Mouse (Mus musculus): Measurements from ENCODE around the gene Serf2.
"Not testable (repeated sequence)": the region's sequence is repeated elsewhere in the genome, so short reads cannot be mapped to it uniquely, and the experiment has no call there.

The Serf2 gene

DNA sequence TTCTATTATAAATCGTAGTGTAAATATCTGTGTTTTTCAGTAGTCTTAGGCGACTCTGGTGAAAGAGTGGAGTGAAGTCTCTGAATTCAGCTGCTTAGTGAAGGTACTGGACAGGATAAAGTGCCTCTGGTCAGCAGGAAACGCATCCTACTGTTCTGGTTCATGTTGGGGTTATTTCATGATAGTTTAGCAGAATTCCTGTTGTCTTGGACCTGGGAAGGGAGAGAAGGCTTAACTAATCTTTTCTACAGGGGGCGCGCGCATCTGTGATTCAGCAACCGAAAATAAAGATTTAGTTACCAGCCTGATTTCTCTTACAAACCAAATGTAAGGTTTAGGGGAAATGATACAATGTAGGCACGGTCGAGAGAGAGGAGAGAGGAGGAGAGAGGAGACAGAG lies 859 bp upstream of the Serf2 start:
- no peak for DNase-seq (ENCODE audit: low spot score)

DNA sequence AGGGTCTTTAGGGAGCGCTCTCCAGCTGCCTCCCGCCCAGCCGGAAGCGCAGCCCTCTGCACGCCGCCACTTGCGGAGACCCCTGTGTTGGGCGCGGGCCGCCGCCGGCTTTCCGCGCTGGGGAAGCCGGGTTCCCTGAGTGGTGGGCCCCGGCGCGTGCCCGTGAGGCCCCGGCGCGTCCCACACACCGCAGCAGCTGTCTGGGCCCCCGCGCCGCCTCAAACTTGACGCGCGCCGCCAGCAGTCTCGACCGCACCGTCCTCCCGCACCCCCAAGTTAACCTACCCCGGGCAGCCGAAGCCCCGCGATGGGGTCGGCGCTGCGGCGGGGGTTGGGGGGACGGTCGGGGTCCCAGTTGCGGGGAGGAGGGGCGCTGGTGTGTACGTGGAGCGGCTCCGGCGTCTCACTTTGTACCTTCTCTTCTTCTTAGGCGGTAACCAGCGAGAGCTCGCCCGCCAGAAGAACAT lies 583 bp downstream of the Serf2 start:
- DNase-seq (ENCODE audit: low spot score) = no peak

DNA sequence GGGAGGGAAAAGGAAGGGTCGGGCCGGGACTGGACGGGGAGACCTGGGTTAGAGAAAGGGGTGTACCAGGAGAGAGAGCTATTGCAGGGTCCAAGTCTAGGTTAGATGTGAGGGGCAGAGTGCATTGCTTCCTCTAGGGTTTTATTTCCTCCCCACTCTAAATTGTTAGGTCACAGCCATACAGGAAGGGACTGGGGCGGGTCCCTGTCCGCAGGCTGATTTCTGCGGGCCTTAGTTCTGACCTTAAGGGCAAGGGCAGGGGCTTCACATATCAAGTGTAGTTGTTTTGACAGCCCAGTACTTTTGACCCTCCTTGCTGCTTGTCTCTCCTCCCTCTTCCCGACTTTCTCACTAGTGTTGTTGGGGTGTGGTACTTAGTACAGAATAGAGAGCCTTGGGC lies 1.1 kb downstream of the Serf2 start:
- no peak for DNase-seq (ENCODE audit: low spot score)

DNA sequence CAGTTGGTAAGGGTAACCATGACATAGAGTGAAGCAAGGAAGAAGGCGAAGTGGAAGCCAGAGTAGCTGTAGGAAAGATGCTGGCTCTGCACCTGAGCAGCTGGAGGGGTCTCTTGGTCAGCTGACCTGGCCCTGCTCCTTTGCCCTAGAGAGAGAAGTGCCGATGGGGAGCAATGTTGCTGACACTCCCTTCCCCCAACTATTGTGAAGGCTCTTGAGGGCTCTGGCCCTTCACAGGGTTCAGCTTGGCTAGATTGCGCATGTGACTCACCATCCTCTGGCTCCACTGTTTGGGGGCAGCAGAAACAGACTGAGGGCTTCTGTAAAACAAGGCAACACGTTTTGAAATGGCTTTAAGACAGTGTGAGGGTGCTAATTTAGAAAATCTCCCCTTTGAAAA lies 3.4 kb downstream of the Serf2 start:
- DNase-seq (ENCODE audit: low spot score) = no peak

DNA sequence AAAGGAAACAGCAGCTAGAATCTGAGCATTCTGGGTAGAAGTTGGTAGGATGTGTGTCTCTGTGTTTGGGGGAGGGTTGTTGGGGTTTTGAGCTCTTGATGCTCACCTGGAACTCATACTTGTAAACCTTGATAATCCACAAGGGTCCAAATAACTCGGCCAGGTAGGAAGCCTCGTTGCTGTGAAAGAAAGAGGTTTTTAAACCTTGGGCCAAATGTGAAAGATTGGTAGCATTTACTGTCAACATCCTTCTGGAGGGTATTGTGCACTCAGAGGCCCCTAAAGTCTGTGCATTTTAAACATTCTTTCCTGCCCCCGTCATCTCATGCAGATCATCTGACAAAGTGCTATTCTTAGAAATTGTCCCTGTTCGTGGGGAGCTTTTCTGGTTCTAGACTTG lies 4.0 kb downstream of the Serf2 start, which contains the start of gene Hypk:
Hypk (plus strand) TSS at position 301 of the 400 bp plus-strand sequence.
- DNase-seq (ENCODE audit: low spot score) = no peak

DNA sequence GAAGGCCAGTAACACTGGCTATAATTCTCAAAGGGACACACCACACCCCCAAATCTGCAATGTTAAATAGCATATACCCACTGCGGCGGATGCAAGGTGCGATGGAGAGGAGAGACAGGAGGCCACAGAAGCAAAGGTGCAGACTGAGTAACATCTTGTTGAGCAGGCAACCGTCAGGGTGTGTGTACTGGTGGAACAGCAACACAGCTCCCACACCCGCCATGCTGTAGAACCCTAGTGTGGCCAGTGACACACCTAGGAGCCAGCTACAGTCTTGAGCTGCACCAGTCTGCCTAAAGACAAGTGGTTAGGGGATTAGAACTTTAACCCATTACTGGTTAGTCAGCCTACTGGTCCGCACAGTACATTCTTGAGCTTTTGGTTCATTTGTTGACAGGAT lies 4.9 kb downstream of the Serf2 start:
- DNase-seq (ENCODE audit: low spot score) = no peak

DNA sequence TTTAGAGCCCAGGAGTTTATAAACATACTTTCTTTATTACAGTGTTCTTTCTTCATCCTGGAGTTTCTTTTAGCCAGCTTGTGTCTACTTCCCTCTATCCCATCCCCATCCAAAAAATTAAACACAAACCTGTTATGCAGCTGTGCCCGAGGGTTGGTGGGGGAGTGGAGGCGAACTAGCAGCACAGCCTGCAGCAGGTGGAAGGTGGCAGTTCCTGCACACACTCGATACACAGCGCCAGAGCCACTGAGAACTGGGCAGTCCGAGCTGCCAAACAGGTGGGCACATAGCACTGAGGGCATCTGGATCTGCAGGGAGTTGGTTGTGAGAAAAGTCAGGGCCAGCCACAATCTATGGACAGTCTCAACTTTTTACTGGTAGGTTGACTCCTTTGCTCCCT lies 6.5 kb downstream of the Serf2 start:
- no peak for DNase-seq (ENCODE audit: low spot score)

DNA sequence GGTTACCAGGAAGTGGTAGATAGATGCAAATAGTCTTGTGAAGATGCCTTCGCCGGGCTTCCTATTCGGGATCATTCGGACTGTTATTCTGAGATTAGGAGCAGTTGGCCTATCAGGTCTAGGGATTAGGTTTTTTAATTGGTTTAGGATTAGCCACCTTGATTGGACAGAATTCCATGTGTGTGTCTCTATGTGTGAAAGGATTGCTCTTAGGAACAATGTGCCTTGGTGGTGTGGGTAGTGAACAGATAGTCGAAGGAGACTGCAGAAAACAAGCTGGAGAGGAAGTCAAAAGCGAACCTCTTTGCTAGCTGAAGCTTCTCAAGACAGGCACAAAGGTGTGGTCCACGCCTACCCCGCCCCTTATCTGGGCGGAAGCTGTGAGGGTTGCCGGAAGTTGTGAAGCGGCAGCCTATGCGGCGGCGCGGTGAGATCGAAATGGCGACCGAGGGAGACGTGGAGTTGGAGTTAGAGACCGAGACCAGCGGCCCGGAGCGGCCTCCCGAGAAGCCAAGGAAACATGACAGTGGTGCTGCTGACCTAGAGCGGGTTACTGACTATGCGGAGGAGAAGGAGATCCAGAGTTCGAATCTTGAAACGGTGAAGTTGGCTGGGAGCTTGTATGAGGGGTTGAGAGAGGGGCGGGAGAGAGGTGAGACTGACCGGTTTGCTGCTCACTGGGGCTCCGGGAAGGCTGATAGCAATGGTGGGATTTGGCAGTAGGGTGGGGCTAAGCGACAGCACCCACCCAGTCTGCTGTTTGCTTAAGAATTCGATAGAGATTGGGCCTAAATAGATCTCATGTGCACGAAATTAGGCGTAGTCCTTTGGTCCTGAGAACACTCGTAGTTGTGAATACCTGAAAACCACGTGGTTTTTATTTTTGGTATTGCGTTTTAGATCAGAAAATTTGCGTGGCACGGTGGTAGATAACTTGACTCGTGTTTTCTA lies 8.0 kb downstream of the Serf2 start, which contains the start of gene Serinc4:
Serinc4 (minus strand) TSS at position 90 of the 951 bp plus-strand sequence.
- DNase-seq (ENCODE audit: low spot score) = peak; percentile 73

DNA sequence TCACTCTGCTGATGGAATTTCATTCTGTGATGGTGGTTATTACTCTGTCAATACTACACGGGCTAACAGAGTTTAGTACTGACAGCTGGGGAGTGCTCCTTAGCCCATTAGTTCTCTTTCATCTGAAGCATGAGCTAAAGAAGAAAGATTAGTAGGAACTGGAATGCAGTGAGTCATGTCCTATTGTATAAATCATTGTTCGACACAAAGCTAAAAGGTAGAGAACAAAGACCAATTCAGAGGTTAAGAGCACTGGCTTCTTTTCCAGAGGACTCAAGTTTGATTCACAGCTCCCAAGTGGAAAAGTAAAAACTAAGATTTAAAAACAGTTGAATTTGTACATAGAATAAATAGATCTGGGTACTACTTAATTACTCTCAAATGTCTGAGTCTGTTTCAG lies 11.1 kb downstream of the Serf2 start:
- DNase-seq (ENCODE audit: low spot score) = no peak

DNA sequence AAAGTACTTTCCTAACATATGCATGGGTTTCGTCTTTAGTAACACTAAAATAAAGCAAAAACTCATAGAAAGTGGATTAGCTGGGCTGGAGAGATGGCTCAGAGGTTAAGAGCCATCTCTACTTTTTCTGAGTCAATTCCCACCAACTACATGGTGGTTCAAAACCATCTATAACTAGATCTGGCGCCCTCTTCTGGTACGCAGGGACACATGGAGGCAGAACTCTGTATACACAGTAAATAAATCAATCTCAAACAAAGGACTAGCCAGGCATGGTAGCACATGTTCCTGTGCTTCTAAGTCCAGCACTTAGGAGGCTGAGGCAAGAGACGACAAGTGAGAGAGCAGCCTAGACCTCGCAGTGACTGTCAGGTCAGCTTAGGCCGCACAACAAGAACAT lies 20.0 kb downstream of the Serf2 start:
- DNase-seq (ENCODE audit: low spot score) = not testable (repeated sequence)

DNA sequence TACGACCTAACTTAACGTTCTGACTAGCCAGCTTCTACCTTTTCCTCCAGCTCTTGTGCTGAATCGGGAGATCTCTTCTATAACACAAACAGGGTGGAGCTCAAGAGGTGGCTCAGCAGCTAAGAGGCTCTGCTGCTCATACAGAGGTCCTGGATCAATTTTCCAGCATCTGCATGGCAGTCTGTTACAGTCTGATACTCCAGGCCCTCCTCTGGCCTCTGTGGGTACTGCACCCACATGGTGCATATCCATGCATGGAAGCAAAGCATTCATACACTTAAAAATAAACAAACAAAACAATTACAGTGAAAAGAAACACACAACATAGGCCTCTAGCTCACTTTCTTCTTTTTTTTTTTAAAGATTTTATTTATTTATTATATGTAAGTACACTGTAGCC lies 23.8 kb downstream of the Serf2 start:
- DNase-seq (ENCODE audit: low spot score) = not testable (repeated sequence)

DNA sequence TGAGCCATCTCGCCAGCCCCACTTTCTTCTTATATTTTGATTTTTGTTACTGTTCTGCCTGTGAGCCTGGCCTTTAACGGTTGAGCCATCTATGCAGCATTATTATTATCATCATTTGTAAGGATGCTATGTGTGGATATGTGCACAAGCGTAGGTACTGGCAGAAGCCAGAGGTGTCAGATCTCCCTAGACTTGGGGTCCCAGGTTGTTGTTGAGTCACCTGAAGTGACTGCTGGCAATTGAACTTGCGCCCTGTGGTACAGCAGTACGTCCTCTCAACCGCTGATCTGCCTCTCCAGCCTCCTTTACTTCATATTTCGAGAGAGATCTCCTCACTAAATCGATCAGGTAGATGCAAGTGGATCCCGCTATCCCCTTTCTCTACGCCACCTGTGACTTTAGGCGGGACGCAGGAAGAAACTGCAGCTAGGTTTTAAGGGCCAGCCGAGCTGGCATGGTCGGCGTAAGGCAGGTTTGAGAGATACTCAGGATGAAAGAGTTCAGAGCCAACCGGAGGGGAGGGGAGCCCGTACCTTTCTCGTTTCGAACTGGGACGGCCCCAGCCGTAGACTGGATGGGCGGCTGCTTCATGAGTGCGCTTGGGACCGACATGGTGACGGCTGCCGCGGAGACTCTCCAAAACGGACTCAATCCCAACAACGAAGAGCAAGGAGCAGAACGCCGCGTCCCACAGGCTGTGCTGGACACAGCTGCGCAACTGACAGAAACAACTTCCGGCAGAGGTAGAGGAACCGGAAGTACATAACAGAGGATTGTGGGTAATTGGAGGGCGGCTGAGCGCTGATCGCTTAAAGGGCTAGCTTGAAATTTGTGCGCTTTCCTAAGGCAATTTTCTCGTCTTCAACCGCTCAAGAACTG lies 24.5 kb downstream of the Serf2 start, which contains the start of gene Mfap1b:
Mfap1b (minus strand) TSS at position 767 of the 879 bp plus-strand sequence.
- peak; percentile 75 for DNase-seq (ENCODE audit: low spot score)

DNA sequence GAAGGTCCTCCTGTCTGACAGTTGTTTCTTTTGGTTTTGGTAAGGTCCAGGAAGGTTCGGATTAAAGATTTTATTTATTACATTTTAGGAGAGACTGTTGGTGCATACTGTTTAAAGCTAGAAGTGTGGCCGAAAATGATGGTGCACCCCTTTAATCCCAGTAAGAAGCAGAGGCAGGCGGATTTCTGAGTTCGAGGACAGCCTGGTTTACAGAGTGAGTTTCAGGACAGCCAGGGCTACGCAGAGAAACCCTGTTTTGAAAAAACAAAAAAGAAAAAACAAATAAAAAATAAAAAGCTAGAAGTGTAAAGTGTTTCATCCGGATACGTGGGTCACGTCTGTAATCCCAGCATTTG lies 25.2 kb downstream of the Serf2 start:
- DNase-seq (ENCODE audit: low spot score) = no peak

DNA sequence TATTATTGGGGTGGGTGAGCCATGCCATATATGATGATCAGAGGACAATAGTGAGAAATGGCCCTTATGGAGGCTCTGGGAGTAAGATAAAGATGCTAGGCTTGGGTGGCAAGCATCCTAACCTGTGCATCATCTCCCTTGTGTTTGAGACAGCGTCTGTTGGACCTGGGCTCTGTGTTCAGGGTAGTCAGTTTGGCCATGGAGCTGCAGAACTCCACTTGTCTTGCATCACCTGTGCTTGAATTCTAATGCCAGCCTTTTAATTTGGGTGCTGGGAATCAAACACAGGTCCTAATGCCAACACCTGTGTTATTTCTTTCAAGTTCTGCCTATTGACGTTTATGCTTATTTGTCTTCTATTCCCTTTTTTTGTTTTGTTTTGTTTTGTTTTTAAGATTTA lies 26.3 kb downstream of the Serf2 start:
- not testable (repeated sequence) for DNase-seq (ENCODE audit: low spot score)

DNA sequence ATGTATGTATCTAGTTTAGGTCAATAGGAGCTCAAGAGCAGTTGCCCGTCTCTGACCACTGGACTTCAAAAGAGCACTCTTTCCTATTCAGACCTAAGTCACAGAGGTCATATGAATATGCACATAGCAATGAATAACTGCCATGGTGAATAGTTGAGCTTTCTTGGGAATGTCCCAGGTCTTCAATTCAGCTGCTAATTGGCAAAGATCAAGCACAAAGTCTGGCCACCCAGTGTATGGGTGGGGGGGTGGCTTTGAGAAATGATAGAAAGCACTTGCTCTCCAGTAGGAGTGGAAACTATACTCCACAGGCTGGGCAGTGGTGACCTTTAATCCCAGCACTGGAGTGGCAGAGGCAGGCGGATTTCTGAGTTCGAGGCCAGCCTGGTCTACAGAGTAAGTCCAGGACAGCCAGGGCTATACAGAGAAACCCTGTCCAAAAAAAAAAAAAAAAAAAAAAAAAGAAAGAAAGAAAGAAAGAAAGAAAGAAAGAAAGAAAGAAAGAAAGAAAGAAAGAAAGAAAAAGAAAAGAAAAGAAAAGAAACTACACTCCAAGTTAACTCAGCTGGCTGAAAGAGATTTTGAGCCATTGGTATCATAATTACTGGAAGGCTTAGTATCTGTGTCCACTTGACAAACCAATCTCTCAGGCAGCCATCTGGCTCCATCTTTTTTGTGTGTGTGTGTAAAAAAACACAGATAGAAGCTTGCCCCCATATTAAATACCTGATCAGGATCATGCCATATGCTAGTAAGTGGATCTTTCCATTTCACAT lies 28.7 kb downstream of the Serf2 start:
- no peak for DNase-seq (ENCODE audit: low spot score)

DNA sequence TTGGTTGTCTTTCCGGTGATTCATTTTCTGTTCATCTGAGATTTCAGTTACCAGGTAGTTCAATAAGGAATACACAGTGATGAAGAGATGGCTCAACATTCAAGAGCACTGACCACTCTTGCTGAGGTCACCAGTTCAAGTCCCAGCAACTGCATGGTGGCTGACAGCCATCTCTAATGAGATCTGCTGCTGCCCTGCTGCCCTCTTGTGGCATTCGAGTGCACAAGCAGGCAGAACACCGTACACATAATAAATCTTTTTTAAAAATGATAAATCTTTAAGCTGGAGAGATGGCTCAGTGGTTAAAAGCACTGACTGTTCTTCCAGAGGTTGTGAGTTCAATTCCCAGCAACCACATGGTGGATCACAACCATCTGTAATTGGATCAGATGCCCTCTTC lies 31.5 kb downstream of the Serf2 start:
- no peak for DNase-seq (ENCODE audit: low spot score)

DNA sequence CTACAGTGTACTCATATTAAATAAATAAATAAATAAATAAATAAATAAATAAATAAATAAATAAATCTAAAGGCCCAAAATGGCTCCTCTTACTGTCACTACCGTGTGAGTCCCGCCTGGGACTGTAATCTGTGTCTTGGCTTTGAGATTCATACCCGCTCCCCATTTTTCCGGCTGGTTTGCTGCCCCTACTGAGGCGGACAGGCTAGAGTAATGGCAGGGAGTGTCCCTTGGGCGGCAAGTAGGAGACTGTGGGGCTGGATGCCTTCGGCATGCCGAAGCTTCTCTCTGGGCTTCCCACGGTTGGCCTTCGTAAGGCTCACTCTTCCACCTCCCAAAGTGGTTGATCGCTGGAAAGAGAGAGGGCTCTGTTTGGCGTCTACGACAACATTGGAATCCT lies 31.9 kb downstream of the Serf2 start:
- DNase-seq (ENCODE audit: low spot score) = not testable (repeated sequence)

DNA sequence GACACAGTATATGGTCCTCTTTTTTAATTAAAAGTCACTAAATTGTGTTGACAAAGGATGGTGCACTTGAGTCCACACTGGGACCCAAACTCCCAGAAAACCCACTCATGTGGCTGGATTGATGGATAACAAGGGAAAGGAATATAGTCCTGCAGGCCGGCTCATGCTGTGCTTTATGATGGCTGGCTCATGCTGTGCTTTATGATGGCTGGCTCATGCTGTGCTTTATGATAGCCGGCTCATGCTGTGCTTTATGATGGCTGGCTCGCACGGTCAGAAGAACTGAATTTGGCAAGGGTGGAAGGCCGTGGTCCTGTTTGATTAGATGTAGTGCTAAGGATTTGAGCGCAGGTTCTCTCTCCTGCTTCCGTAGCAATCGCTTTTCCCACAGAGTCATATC lies 34.6 kb downstream of the Serf2 start:
- no peak for DNase-seq (ENCODE audit: low spot score)

DNA sequence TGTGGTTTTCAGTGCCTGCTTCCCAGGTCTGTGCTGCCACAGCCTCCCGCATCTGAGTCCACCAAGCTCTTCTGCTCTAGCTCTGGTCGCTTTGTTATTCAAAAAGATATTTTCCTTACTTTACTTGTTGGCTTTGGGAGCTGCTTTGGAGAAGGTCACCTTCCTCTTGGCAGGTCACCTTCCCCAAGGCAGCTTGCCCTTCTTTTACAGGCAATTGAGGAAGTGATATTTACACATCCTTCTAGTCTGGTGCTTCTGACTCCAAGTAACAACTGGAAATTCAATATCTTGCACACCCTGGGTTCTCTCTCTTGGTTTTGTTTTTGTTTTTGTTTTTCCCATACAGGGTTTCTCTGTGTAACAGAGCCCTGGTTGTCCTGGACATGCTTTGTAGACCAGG lies 35.4 kb downstream of the Serf2 start:
- not testable (repeated sequence) for DNase-seq (ENCODE audit: low spot score)

DNA sequence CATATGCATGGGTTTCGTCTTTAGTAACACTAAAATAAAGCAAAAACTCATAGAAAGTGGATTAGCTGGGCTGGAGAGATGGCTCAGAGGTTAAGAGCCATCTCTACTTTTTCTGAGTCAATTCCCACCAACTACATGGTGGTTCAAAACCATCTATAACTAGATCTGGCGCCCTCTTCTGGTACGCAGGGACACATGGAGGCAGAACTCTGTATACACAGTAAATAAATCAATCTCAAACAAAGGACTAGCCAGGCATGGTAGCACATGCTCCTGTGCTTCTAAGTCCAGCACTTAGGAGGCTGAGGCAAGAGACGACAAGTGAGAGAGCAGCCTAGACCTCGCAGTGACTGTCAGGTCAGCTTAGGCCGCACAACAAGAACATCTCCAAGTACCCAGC lies 52.6 kb downstream of the Serf2 start:
- not testable (repeated sequence) for DNase-seq (ENCODE audit: low spot score)

DNA sequence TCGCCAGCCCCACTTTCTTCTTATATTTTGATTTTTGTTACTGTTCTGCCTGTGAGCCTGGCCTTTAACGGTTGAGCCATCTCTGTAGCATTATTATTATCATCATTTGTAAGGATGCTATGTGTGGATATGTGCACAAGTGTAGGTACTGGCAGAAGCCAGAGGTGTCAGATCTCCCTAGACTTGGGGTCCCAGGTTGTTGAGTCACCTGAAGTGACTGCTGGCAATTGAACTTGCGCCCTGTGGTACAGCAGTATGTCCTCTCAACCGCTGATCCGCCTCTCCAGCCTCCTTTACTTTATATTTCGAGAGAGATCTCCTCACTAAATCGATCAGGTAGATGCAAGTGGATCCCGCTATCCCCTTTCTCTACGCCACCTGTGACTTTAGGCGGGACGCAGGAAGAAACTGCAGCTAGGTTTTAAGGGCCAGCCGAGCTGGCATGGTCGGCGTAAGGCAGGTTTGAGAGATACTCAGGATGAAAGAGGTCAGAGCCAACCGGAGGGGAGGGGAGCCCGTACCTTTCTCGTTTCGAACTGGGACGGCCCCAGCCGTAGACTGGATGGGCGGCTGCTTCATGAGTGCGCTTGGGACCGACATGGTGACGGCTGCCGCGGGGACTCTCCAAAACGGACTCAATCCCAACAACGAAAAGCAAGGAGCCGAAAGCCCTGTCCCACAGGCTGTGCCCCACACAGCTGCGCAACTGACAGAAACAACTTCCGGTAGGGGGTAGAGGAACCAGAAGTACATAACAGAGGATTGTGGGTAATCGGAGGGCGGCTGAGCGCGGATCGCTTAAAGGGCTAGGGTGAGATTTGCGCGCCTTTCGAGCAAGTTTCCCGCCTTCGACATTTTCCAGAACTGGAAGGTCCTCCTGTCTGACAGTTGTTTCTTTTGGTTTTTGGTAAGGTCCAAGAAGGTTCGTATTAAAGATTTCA lies 57.2 kb downstream of the Serf2 start, which contains the start of the genes Mfap1a and Wdr76:
Mfap1a (minus strand) TSS at position 724 of the 941 bp plus-strand sequence.
Wdr76 (plus strand) TSS at position 782 of the 941 bp plus-strand sequence.
- peak; percentile 73 for DNase-seq (ENCODE audit: low spot score)
